28 mouse cellular contexts compared by ENCODE assay signal in genomic region chr15:78651169-78651568, GRCm38 (mm10). TPM values are rescaled to one million over a fixed set of nuclear protein-coding genes. Genes with fewer than 3 reads are reported as not detected.
DNase-seq lines count a peak whose midpoint lies in the region; ATAC-seq lines count a peak whose summit lies in the region.
"Had no signal": no experiment of that assay in that cellular context is flagged by ENCODE, and none has a peak within 500 bp of the region (broad histone marks: within the 10 kb centered on the region; RNA-seq: fewer than 3 reads in every experiment).

No protein-coding gene starts in this region.

- ATAC-seq in forebrain, embryonic 14.5 days: peak; percentile 40; the same call in 1 of the 2 replicates
- no peak for ATAC-seq in forebrain, embryonic 11.5 days (replicated peaks; ENCODE audit: low FRiP score)
- ATAC-seq in hindbrain, embryonic 14.5 days (ENCODE audit: low FRiP score): no peak
- ATAC-seq in midbrain, embryonic 14.5 days (ENCODE audit: low FRiP score, low TSS enrichment): no peak
- ATAC-seq in midbrain, embryonic 11.5 days (ENCODE audit: low FRiP score): no peak
- ATAC-seq: intestine, embryonic 16.5 days; lung, postnatal 0 days had no signal

- no peaks in the 10 kb centered on the region for H3K36me3 ChIP-seq in forebrain, embryonic 14.5 days (ENCODE audit: control insufficient read depth, insufficient read depth, low read length)
- H3K36me3 ChIP-seq in forebrain, embryonic 11.5 days (ENCODE audit: control insufficient read depth, insufficient read depth, low read length): no peaks in the 10 kb centered on the region
- no peaks in the 10 kb centered on the region for H3K36me3 ChIP-seq in hindbrain, embryonic 10.5 days
- no peaks in the 10 kb centered on the region for H3K36me3 ChIP-seq in hindbrain, embryonic 14.5 days (replicated peaks; ENCODE audit: control insufficient read depth, insufficient read depth)
- H3K36me3 ChIP-seq in midbrain, embryonic 14.5 days (ENCODE audit: control insufficient read depth, insufficient read depth, low read length): no peaks in the 10 kb centered on the region
- no peaks in the 10 kb centered on the region for H3K36me3 ChIP-seq in midbrain, embryonic 11.5 days (ENCODE audit: control insufficient read depth, insufficient read depth, low read length)
- H3K36me3 ChIP-seq: embryonic facial prominence, embryonic 12.5 days; G1E; heart, embryonic 10.5 days; heart, embryonic 15.5 days; limb, embryonic 10.5 days; limb, embryonic 15.5 days; liver, embryonic 13.5 days had no signal

- no peak overlapping the region for H3K9ac ChIP-seq in forebrain, embryonic 14.5 days (ENCODE audit: low read length)
- H3K9ac ChIP-seq in forebrain, embryonic 11.5 days (ENCODE audit: low read length): no peak overlapping the region
- no peak overlapping the region for H3K9ac ChIP-seq in hindbrain, embryonic 14.5 days
- H3K9ac ChIP-seq in midbrain, embryonic 14.5 days (replicated peaks; ENCODE audit: low read length): no peak overlapping the region
- no peak overlapping the region for H3K9ac ChIP-seq in midbrain, embryonic 11.5 days (ENCODE audit: low read length)
- H3K9ac ChIP-seq: embryonic facial prominence, embryonic 12.5 days; heart, embryonic 15.5 days; limb, embryonic 15.5 days; liver, embryonic 13.5 days had no signal

- peaks cover 5% of the 10 kb centered on the region; the same call in 1 of the 2 replicates for H3K4me1 ChIP-seq in forebrain, embryonic 14.5 days (ENCODE audit: control insufficient read depth, insufficient read depth, low read length)
- H3K4me1 ChIP-seq in forebrain, embryonic 11.5 days (replicated peaks; ENCODE audit: control insufficient read depth, insufficient read depth, low read length): no peaks in the 10 kb centered on the region
- 0 out of 2 replicates have a peak, but pooled peaks cover 4% of the 10 kb centered on the region for H3K4me1 ChIP-seq in hindbrain, embryonic 10.5 days (replicated peaks)
- no peaks in the 10 kb centered on the region for H3K4me1 ChIP-seq in hindbrain, embryonic 14.5 days (replicated peaks; ENCODE audit: control insufficient read depth, insufficient read depth, low read length)
- H3K4me1 ChIP-seq in midbrain, embryonic 14.5 days (ENCODE audit: control insufficient read depth, insufficient read depth, low read length): no peaks in the 10 kb centered on the region
- H3K4me1 ChIP-seq in midbrain, embryonic 11.5 days (ENCODE audit: control insufficient read depth, insufficient read depth, low read length): no peaks in the 10 kb centered on the region
- H3K4me1 ChIP-seq: embryonic facial prominence, embryonic 12.5 days; heart, embryonic 15.5 days; limb, embryonic 15.5 days; liver, embryonic 13.5 days; megakaryocyte, embryonic 14.5 days had no signal

- H3K9me3 ChIP-seq in forebrain, embryonic 14.5 days (replicated peaks; ENCODE audit: control insufficient read depth, low read length): no peaks in the 10 kb centered on the region
- H3K9me3 ChIP-seq in forebrain, embryonic 11.5 days (ENCODE audit: control insufficient read depth, low read length): no peaks in the 10 kb centered on the region
- no peaks in the 10 kb centered on the region for H3K9me3 ChIP-seq in hindbrain, embryonic 10.5 days
- no peaks in the 10 kb centered on the region for H3K9me3 ChIP-seq in hindbrain, embryonic 14.5 days (ENCODE audit: control insufficient read depth, low read length)
- no peaks in the 10 kb centered on the region for H3K9me3 ChIP-seq in midbrain, embryonic 14.5 days (ENCODE audit: control insufficient read depth, low read length)
- no peaks in the 10 kb centered on the region for H3K9me3 ChIP-seq in midbrain, embryonic 11.5 days (ENCODE audit: control insufficient read depth, low read length)
- H3K9me3 ChIP-seq: embryonic facial prominence, embryonic 12.5 days; G1E; heart, embryonic 10.5 days; heart, embryonic 15.5 days; limb, embryonic 10.5 days; limb, embryonic 15.5 days; liver, embryonic 13.5 days had no signal

- no peak overlapping the region for H3K4me2 ChIP-seq in forebrain, embryonic 14.5 days (ENCODE audit: low read length)
- H3K4me2 ChIP-seq in forebrain, embryonic 11.5 days (ENCODE audit: low read depth, low read length, severe bottlenecking): no peak overlapping the region
- H3K4me2 ChIP-seq in hindbrain, embryonic 14.5 days (replicated peaks): no peak overlapping the region
- H3K4me2 ChIP-seq in midbrain, embryonic 14.5 days (ENCODE audit: low read length): no peak overlapping the region
- H3K4me2 ChIP-seq in midbrain, embryonic 11.5 days: no peak overlapping the region
- H3K4me2 ChIP-seq: embryonic facial prominence, embryonic 12.5 days; heart, embryonic 15.5 days; limb, embryonic 15.5 days; liver, embryonic 13.5 days had no signal

- no peak overlapping the region for H3K4me3 ChIP-seq in forebrain, embryonic 14.5 days (ENCODE audit: low read depth, low read length)
- no peak overlapping the region for H3K4me3 ChIP-seq in forebrain, embryonic 11.5 days (ENCODE audit: low read depth, low read length)
- H3K4me3 ChIP-seq in hindbrain, embryonic 10.5 days: no peak overlapping the region
- no peak overlapping the region for H3K4me3 ChIP-seq in hindbrain, embryonic 14.5 days (replicated peaks; ENCODE audit: low read length)
- no peak overlapping the region for H3K4me3 ChIP-seq in midbrain, embryonic 14.5 days (replicated peaks; ENCODE audit: low read depth, low read length)
- no peak overlapping the region for H3K4me3 ChIP-seq in midbrain, embryonic 11.5 days (ENCODE audit: low read depth, low read length)
- H3K4me3 ChIP-seq: embryonic facial prominence, embryonic 12.5 days; heart, embryonic 10.5 days; heart, embryonic 15.5 days; limb, embryonic 10.5 days; limb, embryonic 15.5 days; liver, embryonic 13.5 days; megakaryocyte, embryonic 14.5 days had no signal

- WGBS in forebrain, embryonic 14.5 days: 14% methylated on average over 4 of the region's 4 CpGs
- 42% methylated on average over 4 of the region's 4 CpGs for WGBS in forebrain, embryonic 11.5 days
- WGBS in hindbrain, embryonic 10.5 days: 53% methylated on average over 4 of the region's 4 CpGs
- 34% methylated on average over 4 of the region's 4 CpGs for WGBS in hindbrain, embryonic 14.5 days
- WGBS in midbrain, embryonic 14.5 days: 39% methylated on average over 4 of the region's 4 CpGs
- 45% methylated on average over 4 of the region's 4 CpGs for WGBS in midbrain, embryonic 11.5 days

- H3K27ac ChIP-seq in forebrain, embryonic 14.5 days (ENCODE audit: low read depth, low read length): no peak overlapping the region
- no peak overlapping the region for H3K27ac ChIP-seq in forebrain, embryonic 11.5 days (ENCODE audit: low read depth, low read length)
- H3K27ac ChIP-seq in hindbrain, embryonic 10.5 days: 0 out of 2 replicates have a peak overlapping the region, but pooled peaks have one; percentile 6
- no peak overlapping the region for H3K27ac ChIP-seq in hindbrain, embryonic 14.5 days
- H3K27ac ChIP-seq in midbrain, embryonic 14.5 days (replicated peaks; ENCODE audit: low read depth, low read length): peak overlapping the region; percentile 37; the same call in 1 of the 2 replicates
- H3K27ac ChIP-seq in midbrain, embryonic 11.5 days (ENCODE audit: low read depth, low read length): no peak overlapping the region
- H3K27ac ChIP-seq: embryonic facial prominence, embryonic 12.5 days; heart, embryonic 10.5 days; heart, embryonic 15.5 days; kidney, postnatal 0 days; limb, embryonic 10.5 days; limb, embryonic 15.5 days; liver, embryonic 13.5 days had no signal

- peak; percentile 73 for DNase-seq in forebrain, embryonic 14.5 days (ENCODE audit: low spot score)
- no peak for DNase-seq in forebrain, embryonic 11.5 days (ENCODE audit: low spot score)
- DNase-seq in hindbrain, embryonic 10.5 days (ENCODE audit: low spot score): no peak
- no peak for DNase-seq in hindbrain, embryonic 14.5 days (ENCODE audit: low spot score)
- DNase-seq in midbrain, embryonic 14.5 days: no peak
- DNase-seq in midbrain, embryonic 11.5 days (ENCODE audit: low spot score, missing footprints): no peak
- peak; percentile 67 for DNase-seq in retina, postnatal 1 day
- DNase-seq: adrenal gland, adult 8-10 months; cerebellum, adult 8-10 months; embryo, embryonic 11 days; gastrocnemius, postnatal 25 days; heart, adult 11 months; kidney, adult 8-10 months; kidney, postnatal 4 days; liver, embryonic 13.5 days; lung, adult 18-20 months; lung, postnatal 4 days; thymus, postnatal 4 days had no signal

- H3K27me3 ChIP-seq in forebrain, embryonic 14.5 days (replicated peaks; ENCODE audit: control insufficient read depth, insufficient read depth, low read length): no peaks in the 10 kb centered on the region
- H3K27me3 ChIP-seq in forebrain, embryonic 11.5 days (ENCODE audit: control insufficient read depth, insufficient read depth, low read length): no peaks in the 10 kb centered on the region
- H3K27me3 ChIP-seq in hindbrain, embryonic 10.5 days (ENCODE audit: insufficient read depth, poor library complexity, severe bottlenecking): peaks cover 9% of the 10 kb centered on the region
- H3K27me3 ChIP-seq in hindbrain, embryonic 14.5 days (ENCODE audit: control insufficient read depth, insufficient read depth, low read length): no peaks in the 10 kb centered on the region
- no peaks in the 10 kb centered on the region for H3K27me3 ChIP-seq in midbrain, embryonic 14.5 days (ENCODE audit: control insufficient read depth, insufficient read depth, low read length)
- no peaks in the 10 kb centered on the region for H3K27me3 ChIP-seq in midbrain, embryonic 11.5 days (ENCODE audit: control insufficient read depth, insufficient read depth, low read length)
- H3K27me3 ChIP-seq: limb, embryonic 15.5 days; liver, embryonic 13.5 days had no signal

RNA-seq across cellular contexts. Expression of gene Cyth4, which starts 54.3 kb away (rescaled TPM):
- polyA plus RNA-seq in forebrain, embryonic 14.5 days (2014; fragmentation: Nextera tagmentation; extraction: Ambion mirVana): 2.4 and 2.7 TPM in 2 replicates
- 1.9 and 2.0 TPM in 2 replicates for polyA plus RNA-seq in forebrain, embryonic 11.5 days (2014; fragmentation: Nextera tagmentation; extraction: Ambion mirVana)
- polyA plus RNA-seq in hindbrain, embryonic 10.5 days (2016; fragmentation: Nextera tagmentation; extraction: Ambion mirVana): 4.9 and 8.1 TPM in 2 replicates
- 2.5 and 3.8 TPM in 2 replicates for polyA plus RNA-seq in hindbrain, embryonic 14.5 days (2014; fragmentation: Nextera tagmentation; extraction: Ambion mirVana)
- polyA plus RNA-seq in midbrain, embryonic 14.5 days (2014; fragmentation: Nextera tagmentation; extraction: Ambion mirVana): 1.8 and 2.3 TPM in 2 replicates
- 2.0 and 2.7 TPM in 2 replicates for polyA plus RNA-seq in midbrain, embryonic 11.5 days (2014; fragmentation: Nextera tagmentation; extraction: Ambion mirVana)

Comparison
In these comparisons a context has a peak if more than half of its experiments do, and no peak if none do; other contexts are left out.
1. DNase-seq: peak in forebrain, embryonic 14.5 days (single experiment) and retina, postnatal 1 day (single experiment); none in forebrain, embryonic 11.5 days (single experiment), hindbrain, embryonic 10.5 days (single experiment), hindbrain, embryonic 14.5 days (single experiment), midbrain, embryonic 14.5 days (single experiment) and midbrain, embryonic 11.5 days (single experiment).
2. H3K27ac ChIP-seq: peak in hindbrain, embryonic 10.5 days (single experiment) and midbrain, embryonic 14.5 days (single experiment); none in forebrain, embryonic 14.5 days (single experiment), forebrain, embryonic 11.5 days (single experiment), hindbrain, embryonic 14.5 days (single experiment) and midbrain, embryonic 11.5 days (single experiment).